Mouse (Mus musculus): ENCODE results near the gene Srxn1. TPM values are rescaled to one million over a fixed set of nuclear protein-coding genes. Genes with fewer than 3 reads are reported as not detected.

Gene Srxn1
- polyA plus RNA-seq, 1 experiment from 2014 or later: 17.9 TPM

- Histone ChIP-seq H3K27me3 (ENCODE audit: insufficient read depth, low read length) (peaks cover 33% of the 10 kb centered on the region), H3K9me3 (ENCODE audit: low read length) (no peaks in the 10 kb centered on the region), H3K4me2 (replicated peaks; ENCODE audit: low read depth, low read length) (no peak overlapping the region), H3K27ac (ENCODE audit: low read length) (no peak overlapping the region), H3K9ac (replicated peaks; ENCODE audit: low read length) (no peak overlapping the region), H3K36me3 (ENCODE audit: insufficient read depth, low read length) (no peaks in the 10 kb centered on the region), H3K4me3 (ENCODE audit: low read length) (no peak overlapping the region), H3K4me1 (ENCODE audit: insufficient read depth, low read length) (peaks cover 21% of the 10 kb centered on the region)
- ATAC-seq (ENCODE audit: low FRiP score, low TSS enrichment): no peak
- WGBS: 60% methylated on average over 3 of the region's 3 CpGs
These were observed 41.8 kb downstream of the Srxn1 start for GRCm38 (mm10) chr2:152147079-152147478.

GRCm38 (mm10) chr2:152148675-152149074 is 43.4 kb downstream of the Srxn1 start:
- no peaks in the 10 kb centered on the region for H3K36me3 ChIP-seq (ENCODE audit: insufficient read depth, low read length)
- H3K27me3 ChIP-seq (ENCODE audit: insufficient read depth, low read length): peaks cover 21% of the 10 kb centered on the region
- no peak overlapping the region for H3K4me3 ChIP-seq (ENCODE audit: low read length)
- ATAC-seq (ENCODE audit: low FRiP score, low TSS enrichment): no peak
- WGBS: 85% methylated on average over 9 of the region's 9 CpGs
- no peak overlapping the region for H3K9ac ChIP-seq (replicated peaks; ENCODE audit: low read length)
- H3K27ac ChIP-seq (ENCODE audit: low read length): no peak overlapping the region
- no peak overlapping the region for H3K4me2 ChIP-seq (replicated peaks; ENCODE audit: low read depth, low read length)
- H3K4me1 ChIP-seq (ENCODE audit: insufficient read depth, low read length): peaks cover 6% of the 10 kb centered on the region
- no peaks in the 10 kb centered on the region for H3K9me3 ChIP-seq (ENCODE audit: low read length)

GRCm38 (mm10) chr2:152149891-152150290 is 44.6 kb downstream of the Srxn1 start:
- no peak overlapping the region for H3K27ac ChIP-seq (ENCODE audit: low read length)

GRCm38 (mm10) chr2:152150373-152150772 is 45.1 kb downstream of the Srxn1 start:
- H3K4me1 ChIP-seq (ENCODE audit: insufficient read depth, low read length): peaks cover 4% of the 10 kb centered on the region; the same call in 1 of the 2 replicates
- peak; percentile 31; the same call in 1 of the 2 replicates for ATAC-seq (ENCODE audit: low FRiP score, low TSS enrichment)
- no peak overlapping the region for H3K9ac ChIP-seq (replicated peaks; ENCODE audit: low read length)
- no peaks in the 10 kb centered on the region for H3K9me3 ChIP-seq (ENCODE audit: low read length)
- H3K27ac ChIP-seq (ENCODE audit: low read length): no peak overlapping the region
- H3K36me3 ChIP-seq (ENCODE audit: insufficient read depth, low read length): no peaks in the 10 kb centered on the region
- H3K4me3 ChIP-seq (ENCODE audit: low read length): no peak overlapping the region
- H3K4me2 ChIP-seq (replicated peaks; ENCODE audit: low read depth, low read length): no peak overlapping the region
- WGBS: 59% methylated on average over 6 of the region's 6 CpGs
- H3K27me3 ChIP-seq (ENCODE audit: insufficient read depth, low read length): peaks cover 4% of the 10 kb centered on the region; the same call in 1 of the 2 replicates

More at GRCm38 (mm10) chr2:152149891-152150290, 44.6 kb downstream of the Srxn1 start:
- H3K4me1 ChIP-seq (ENCODE audit: insufficient read depth, low read length): no peaks in the 10 kb centered on the region
- ATAC-seq (ENCODE audit: low FRiP score, low TSS enrichment): no peak
- H3K4me2 ChIP-seq (replicated peaks; ENCODE audit: low read depth, low read length): no peak overlapping the region
- WGBS: 37% methylated on average over 4 of the region's 4 CpGs
- H3K27me3 ChIP-seq (ENCODE audit: insufficient read depth, low read length): peaks cover 9% of the 10 kb centered on the region
- H3K9me3 ChIP-seq (ENCODE audit: low read length): no peaks in the 10 kb centered on the region
- H3K36me3 ChIP-seq (ENCODE audit: insufficient read depth, low read length): no peaks in the 10 kb centered on the region
- no peak overlapping the region for H3K4me3 ChIP-seq (ENCODE audit: low read length)
- no peak overlapping the region for H3K9ac ChIP-seq (replicated peaks; ENCODE audit: low read length)

GRCm38 (mm10) chr2:152153361-152153760 is 48.0 kb downstream of the Srxn1 start:
- 0 out of 2 replicates have a peak, but pooled peaks have one; percentile 27 for ATAC-seq (ENCODE audit: low FRiP score, low TSS enrichment)
- Histone ChIP-seq H3K4me3 (ENCODE audit: low read length) (no peak overlapping the region), H3K27ac (ENCODE audit: low read length) (no peak overlapping the region), H3K36me3 (ENCODE audit: insufficient read depth, low read length) (no peaks in the 10 kb centered on the region), H3K4me2 (replicated peaks; ENCODE audit: low read depth, low read length) (no peak overlapping the region), H3K4me1 (ENCODE audit: insufficient read depth, low read length) (peaks cover 6% of the 10 kb centered on the region; the same call in 1 of the 2 replicates), H3K9ac (replicated peaks; ENCODE audit: low read length) (no peak overlapping the region), H3K9me3 (ENCODE audit: low read length) (no peaks in the 10 kb centered on the region), H3K27me3 (ENCODE audit: insufficient read depth, low read length) (no peaks in the 10 kb centered on the region)
- 12% methylated on average over 3 of the region's 3 CpGs for WGBS

- H3K36me3 ChIP-seq (ENCODE audit: insufficient read depth, low read length): no peaks in the 10 kb centered on the region
- WGBS: 38% methylated on average over 7 of the region's 7 CpGs
- ATAC-seq (ENCODE audit: low FRiP score, low TSS enrichment): peak; percentile 77
- H3K27me3 ChIP-seq (ENCODE audit: insufficient read depth, low read length): no peaks in the 10 kb centered on the region
- H3K4me1 ChIP-seq (ENCODE audit: insufficient read depth, low read length): peaks cover 6% of the 10 kb centered on the region; the same call in 1 of the 2 replicates
- no peak overlapping the region for H3K4me3 ChIP-seq (ENCODE audit: low read length)
- H3K9ac ChIP-seq (replicated peaks; ENCODE audit: low read length): no peak overlapping the region
- H3K27ac ChIP-seq (ENCODE audit: low read length): peak overlapping the region; percentile 58
- no peaks in the 10 kb centered on the region for H3K9me3 ChIP-seq (ENCODE audit: low read length)
- H3K4me2 ChIP-seq (replicated peaks; ENCODE audit: low read depth, low read length): no peak overlapping the region
These were observed 50.3 kb downstream of the Srxn1 start for GRCm38 (mm10) chr2:152155414-152156208.

GRCm38 (mm10) chr2:152156471-152156870 is 51.2 kb downstream of the Srxn1 start:
- no peak overlapping the region; the same call in 1 of the 2 replicates for H3K9ac ChIP-seq (replicated peaks; ENCODE audit: low read length)
- H3K27ac ChIP-seq (ENCODE audit: low read length): no peak overlapping the region
- no peaks in the 10 kb centered on the region for H3K36me3 ChIP-seq (ENCODE audit: insufficient read depth, low read length)
- no peaks in the 10 kb centered on the region for H3K27me3 ChIP-seq (ENCODE audit: insufficient read depth, low read length)
- WGBS: 53% methylated on average over 6 of the region's 6 CpGs
- H3K4me3 ChIP-seq (ENCODE audit: low read length): no peak overlapping the region
- no peak overlapping the region for H3K4me2 ChIP-seq (replicated peaks; ENCODE audit: low read depth, low read length)
- no peaks in the 10 kb centered on the region for H3K9me3 ChIP-seq (ENCODE audit: low read length)
- peaks cover 6% of the 10 kb centered on the region; the same call in 1 of the 2 replicates for H3K4me1 ChIP-seq (ENCODE audit: insufficient read depth, low read length)
- ATAC-seq (ENCODE audit: low FRiP score, low TSS enrichment): no peak

GRCm38 (mm10) chr2:152159487-152159886 is 54.2 kb downstream of the Srxn1 start:
- H3K9ac ChIP-seq (replicated peaks; ENCODE audit: low read length): no peak overlapping the region
- no peaks in the 10 kb centered on the region for H3K27me3 ChIP-seq (ENCODE audit: insufficient read depth, low read length)
- no peak overlapping the region for H3K27ac ChIP-seq (ENCODE audit: low read length)
- peaks cover 6% of the 10 kb centered on the region; the same call in 1 of the 2 replicates for H3K4me1 ChIP-seq (ENCODE audit: insufficient read depth, low read length)
- no peaks in the 10 kb centered on the region for H3K36me3 ChIP-seq (ENCODE audit: insufficient read depth, low read length)
- H3K9me3 ChIP-seq (ENCODE audit: low read length): no peaks in the 10 kb centered on the region
- 77% methylated on average over 1 of the region's 1 CpGs for WGBS
- no peak overlapping the region for H3K4me3 ChIP-seq (ENCODE audit: low read length)
- ATAC-seq (ENCODE audit: low FRiP score, low TSS enrichment): no peak
- H3K4me2 ChIP-seq (replicated peaks; ENCODE audit: low read depth, low read length): no peak overlapping the region

Data from kidney, embryonic 16.5 days (tissue).